ENCODE assay signal across 14 mouse cellular contexts in the genomic region with DNA sequence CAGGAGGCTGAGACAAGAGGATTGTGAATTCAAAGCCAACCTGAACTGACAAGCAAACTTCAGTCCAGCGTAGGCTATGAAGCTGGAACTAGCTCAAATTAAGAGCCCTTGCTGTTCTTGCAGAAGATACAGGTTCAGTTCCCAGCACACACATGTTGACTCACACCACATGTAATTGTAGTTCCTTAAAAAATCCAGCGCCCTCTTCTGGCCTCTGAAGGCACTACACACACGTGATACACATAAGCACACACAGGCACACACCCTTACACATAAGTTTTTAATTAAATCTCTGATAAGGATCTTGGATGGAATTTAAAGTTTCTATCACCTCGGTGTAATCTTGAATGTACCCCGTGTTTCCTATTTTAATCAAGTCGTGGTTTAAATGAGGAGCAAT.
"Had no signal": no experiment of that assay in that cellular context is flagged by ENCODE, and none has a peak within 500 bp of the region (broad histone marks: within the 10 kb centered on the region; RNA-seq: fewer than 3 reads in every experiment).

No protein-coding gene starts in this region.

- DNase-seq: lung, adult 18-20 months; lung, embryonic 14.5 days; lung, postnatal 10 days; lung, postnatal 36 days; right cerebral cortex, postnatal 14 days; thymus, adult 2 months; thymus, postnatal 25 days; thymus, postnatal 4 days had no signal

- H3K9ac ChIP-seq: lung, embryonic 14.5 days; midbrain, embryonic 13.5 days; neural tube, embryonic 12.5 days; stomach, embryonic 15.5 days had no signal

- H3K4me1 ChIP-seq: megakaryocyte, embryonic 14.5 days; neural tube, embryonic 12.5 days; stomach, embryonic 15.5 days had no signal

- H3K27me3 ChIP-seq: neural tube, embryonic 12.5 days; stomach, embryonic 15.5 days had no signal

- H3K27ac ChIP-seq: macrophage; midbrain, embryonic 13.5 days; neural tube, embryonic 12.5 days; stomach, embryonic 15.5 days; stomach, postnatal 0 days had no signal

- H3K36me3 ChIP-seq: midbrain, embryonic 13.5 days; neural tube, embryonic 12.5 days; stomach, embryonic 15.5 days had no signal

- H3K4me3 ChIP-seq: megakaryocyte, embryonic 14.5 days; midbrain, embryonic 13.5 days; neural tube, embryonic 12.5 days; stomach, embryonic 15.5 days had no signal
